Mouse (Mus musculus): ENCODE data around the gene Prcd. TPM values are rescaled to one million over a fixed set of nuclear protein-coding genes. Genes with fewer than 3 reads are reported as not detected.

The Prcd gene
- total RNA-seq, 1 experiment: 2.0 TPM

DNA sequence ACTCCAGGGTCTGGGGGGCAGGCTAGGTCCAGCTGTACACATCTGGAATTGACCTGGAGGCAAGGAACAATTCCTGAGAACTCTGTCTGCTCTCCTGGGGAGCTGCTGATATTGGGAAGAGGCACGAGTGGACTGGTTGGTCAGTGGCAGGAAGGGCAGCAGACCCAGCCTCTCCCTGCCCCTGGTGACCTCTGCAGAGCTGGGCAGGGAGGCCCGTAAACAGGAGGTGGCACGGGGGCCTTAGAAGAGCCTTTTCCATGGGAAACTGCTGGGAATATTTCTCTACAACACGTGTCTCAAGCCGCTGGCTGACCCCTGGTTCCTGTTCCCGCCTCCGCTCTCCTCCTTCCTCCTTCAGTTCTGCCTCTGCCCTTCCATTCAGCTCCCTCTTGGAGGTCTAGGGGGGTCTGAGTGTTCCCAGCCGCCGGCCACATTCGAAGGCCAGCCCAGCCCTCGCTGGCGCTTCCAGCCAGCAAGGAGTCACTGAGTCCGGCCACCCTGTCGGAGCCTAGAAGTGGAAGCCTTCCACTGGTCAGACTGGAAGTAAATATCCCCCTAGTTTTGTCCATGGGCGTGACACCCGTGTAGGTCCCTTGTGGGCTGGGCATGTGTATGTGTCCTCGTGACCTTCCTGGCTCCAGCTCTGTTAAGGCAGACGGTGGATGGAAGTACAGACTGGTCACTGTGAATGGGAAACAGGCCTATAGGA is 5.0 kb upstream of the Prcd start:
- no peak for TF ChIP-seq HCFC1 (IDR thresholded peaks at IDR 0.05; ENCODE audit: borderline replicate concordance, insufficient read depth, low read length)
- TF ChIP-seq ZNF384 (IDR thresholded peaks at IDR 0.05; ENCODE audit: low read depth, low read length): no peak
- no peak for TF ChIP-seq ZC3H11A (IDR thresholded peaks at IDR 0.05; ENCODE audit: borderline replicate concordance, low read depth, low read length)
- no peak for TF ChIP-seq CHD2 (IDR thresholded peaks at IDR 0.05; ENCODE audit: low read depth, low read length)
- TF ChIP-seq MAFK (IDR thresholded peaks at IDR 0.05; ENCODE audit: insufficient read depth, low read depth, low read length): no peak
- Histone ChIP-seq H3K9ac (ENCODE audit: insufficient read depth, low read depth, low read length, poor library complexity, severe bottlenecking) (no peak overlapping the region), H3K27ac (ENCODE audit: insufficient read depth, low read depth, low read length, poor library complexity, severe bottlenecking) (no peak overlapping the region), H3K4me3 (ENCODE audit: insufficient read depth in 1 of 2, low read depth in 1 of 2, low read length in 2 of 2, poor library complexity in 1 of 2, severe bottlenecking in 1 of 2) (no peak overlapping the region), H3K9me3 (ENCODE audit: control insufficient read depth, insufficient read depth, low read depth, low read length) (no peaks in the 10 kb centered on the region), H3K36me3 (ENCODE audit: control insufficient read depth, insufficient read depth, low read length, poor library complexity, severe bottlenecking) (no peaks in the 10 kb centered on the region), H3K4me1 (ENCODE audit: control insufficient read depth in 2 of 2, insufficient read depth in 2 of 2, low read length in 2 of 2, poor library complexity in 1 of 2) (peaks cover 0 to 13% of the 10 kb centered on the region in 2 experiments; a peak in 1 of 4 replicates)
- DNase-seq (ENCODE audit: low read depth, low spot score): no peak
- in situ Hi-C loops (cut with MboI; ENCODE audit: low sequenced_read_pairs in 2 of 2, unreplicated experiment in 2 of 2): loop anchor here (10.0 to 25.0 kb wide), 2 partner anchors 164 to 166 kb away; no protein-coding TSS in a partner anchor

DNA sequence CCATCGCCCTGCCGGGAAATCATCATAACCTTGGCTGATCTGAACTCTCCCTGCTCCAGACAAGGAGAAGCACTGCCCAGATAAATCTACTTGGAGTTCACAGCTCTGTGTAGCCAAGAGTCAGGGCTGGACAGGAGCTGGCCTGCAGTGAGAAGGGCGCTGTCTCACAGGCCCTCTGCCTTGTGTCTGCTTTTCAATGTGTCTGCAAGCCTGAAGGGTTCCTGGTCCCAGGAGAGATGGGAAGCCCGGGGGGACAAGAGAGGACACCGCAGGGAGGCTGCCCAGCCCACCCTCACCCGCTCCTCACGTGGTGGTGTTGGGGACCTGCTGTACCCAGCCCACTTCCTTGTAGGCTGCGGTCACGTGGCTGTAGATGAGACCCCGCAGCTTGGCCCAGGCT is 4.4 kb upstream of the Prcd start:
- H3K27ac ChIP-seq (ENCODE audit: insufficient read depth, low read depth, low read length, poor library complexity, severe bottlenecking): no peak overlapping the region
- H3K36me3 ChIP-seq (ENCODE audit: control insufficient read depth, insufficient read depth, low read length, poor library complexity, severe bottlenecking): no peaks in the 10 kb centered on the region
- no peak overlapping the region for H3K9ac ChIP-seq (ENCODE audit: insufficient read depth, low read depth, low read length, poor library complexity, severe bottlenecking)
- H3K4me1 ChIP-seq (ENCODE audit: control insufficient read depth in 2 of 2, insufficient read depth in 2 of 2, low read length in 2 of 2, poor library complexity in 1 of 2): peaks cover 0 to 9% of the 10 kb centered on the region in 2 experiments; a peak in 1 of 4 replicates
- in situ Hi-C loops (cut with MboI; ENCODE audit: low sequenced_read_pairs in 2 of 2, unreplicated experiment in 2 of 2): loop anchor here (10.0 to 25.0 kb wide), 2 partner anchors 163 to 166 kb away; no protein-coding TSS in a partner anchor
- no peaks in the 10 kb centered on the region for H3K9me3 ChIP-seq (ENCODE audit: control insufficient read depth, insufficient read depth, low read depth, low read length)
- no peak for DNase-seq (ENCODE audit: low read depth, low spot score)
- H3K4me3 ChIP-seq (ENCODE audit: insufficient read depth in 1 of 2, low read depth in 1 of 2, low read length in 2 of 2, poor library complexity in 1 of 2, severe bottlenecking in 1 of 2): no peak overlapping the region
- no peak for TF ChIP-seq CHD2 (IDR thresholded peaks at IDR 0.05; ENCODE audit: low read depth, low read length)
- TF ChIP-seq ZC3H11A (IDR thresholded peaks at IDR 0.05; ENCODE audit: borderline replicate concordance, low read depth, low read length): no peak
- TF ChIP-seq HCFC1 (IDR thresholded peaks at IDR 0.05; ENCODE audit: borderline replicate concordance, insufficient read depth, low read length): no peak
- TF ChIP-seq ZNF384 (IDR thresholded peaks at IDR 0.05; ENCODE audit: low read depth, low read length): no peak
- TF ChIP-seq MAFK (IDR thresholded peaks at IDR 0.05; ENCODE audit: insufficient read depth, low read depth, low read length): no peak

DNA sequence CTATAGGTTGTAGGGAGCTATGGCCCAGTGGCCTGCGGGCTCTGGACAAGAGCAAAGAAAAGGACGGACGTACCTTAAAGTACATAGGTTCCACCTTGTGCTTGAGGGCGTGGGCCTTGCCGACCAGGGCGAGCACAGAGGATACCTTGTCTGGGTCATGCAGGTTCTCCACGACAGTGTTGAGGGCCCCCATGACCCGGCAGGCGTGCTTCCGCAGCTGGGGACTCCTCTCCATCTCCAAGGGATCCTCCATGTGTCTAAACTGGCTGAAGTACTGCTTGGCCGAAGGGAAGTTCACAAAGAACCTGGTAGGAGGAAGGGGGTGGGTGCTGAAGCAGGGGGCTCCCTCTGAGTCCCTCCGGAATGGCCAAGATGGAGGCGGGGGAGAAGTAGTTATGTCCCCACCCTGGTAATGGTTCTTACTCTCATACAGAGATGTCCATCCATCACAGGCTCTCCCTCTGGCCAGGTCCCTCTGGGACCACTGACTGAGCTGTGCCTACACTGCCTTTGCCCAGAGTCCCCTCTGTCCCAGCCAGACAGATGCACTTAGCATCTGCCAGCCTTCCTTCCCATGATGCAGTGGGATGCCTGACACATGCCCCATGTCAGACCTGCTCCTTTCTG is 3.5 kb upstream of the Prcd start:
- Histone ChIP-seq H3K27ac (ENCODE audit: insufficient read depth, low read depth, low read length, poor library complexity, severe bottlenecking) (no peak overlapping the region), H3K9ac (ENCODE audit: insufficient read depth, low read depth, low read length, poor library complexity, severe bottlenecking) (no peak overlapping the region), H3K36me3 (ENCODE audit: control insufficient read depth, insufficient read depth, low read length, poor library complexity, severe bottlenecking) (no peaks in the 10 kb centered on the region), H3K4me1 (ENCODE audit: control insufficient read depth in 2 of 2, insufficient read depth in 2 of 2, low read length in 2 of 2, poor library complexity in 1 of 2) (peaks cover 0 to 13% of the 10 kb centered on the region in 2 experiments; a peak in 1 of 4 replicates), H3K9me3 (ENCODE audit: control insufficient read depth, insufficient read depth, low read depth, low read length) (no peaks in the 10 kb centered on the region), H3K4me3 (ENCODE audit: insufficient read depth in 1 of 2, low read depth in 1 of 2, low read length in 2 of 2, poor library complexity in 1 of 2, severe bottlenecking in 1 of 2) (no peak overlapping the region)
- DNase-seq (ENCODE audit: low read depth, low spot score): no peak
- TF ChIP-seq ZNF384 (IDR thresholded peaks at IDR 0.05; ENCODE audit: low read depth, low read length) (no peak), MAFK (IDR thresholded peaks at IDR 0.05; ENCODE audit: insufficient read depth, low read depth, low read length) (no peak), CHD2 (IDR thresholded peaks at IDR 0.05; ENCODE audit: low read depth, low read length) (no peak)
- in situ Hi-C loops (cut with MboI; ENCODE audit: low sequenced_read_pairs in 2 of 2, unreplicated experiment in 2 of 2): loop anchor here (10.0 to 25.0 kb wide), 2 partner anchors 162 to 165 kb away; no protein-coding TSS in a partner anchor

DNA sequence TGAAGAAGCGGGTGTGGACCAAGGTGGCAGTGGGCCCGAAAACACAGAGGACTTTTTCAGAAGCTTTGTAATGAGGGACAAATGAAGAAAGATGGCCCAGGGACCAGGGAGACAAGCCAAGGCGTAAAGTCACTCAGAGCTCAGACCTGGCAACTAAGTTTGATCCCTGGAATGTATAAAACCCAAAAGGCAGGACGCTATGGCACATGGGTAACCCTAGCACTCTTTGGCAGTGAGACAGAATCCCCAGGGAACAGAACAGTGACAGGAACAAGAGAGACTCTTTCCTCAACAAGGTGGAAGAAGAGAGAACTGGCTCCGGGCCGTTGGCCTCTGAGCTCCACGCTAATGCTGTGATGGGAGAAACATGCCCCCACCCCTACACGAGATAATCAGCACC is 2.5 kb upstream of the Prcd start:
- TF ChIP-seq MAFK (IDR thresholded peaks at IDR 0.05; ENCODE audit: insufficient read depth, low read depth, low read length) (no peak), ZC3H11A (IDR thresholded peaks at IDR 0.05; ENCODE audit: borderline replicate concordance, low read depth, low read length) (no peak), HCFC1 (IDR thresholded peaks at IDR 0.05; ENCODE audit: borderline replicate concordance, insufficient read depth, low read length) (no peak), ZNF384 (IDR thresholded peaks at IDR 0.05; ENCODE audit: low read depth, low read length) (no peak), CHD2 (IDR thresholded peaks at IDR 0.05; ENCODE audit: low read depth, low read length) (no peak)
- no peak overlapping the region for H3K4me3 ChIP-seq (ENCODE audit: insufficient read depth in 1 of 2, low read depth in 1 of 2, low read length in 2 of 2, poor library complexity in 1 of 2, severe bottlenecking in 1 of 2)
- no peak for DNase-seq (ENCODE audit: low read depth, low spot score)
- no peaks in the 10 kb centered on the region for H3K36me3 ChIP-seq (ENCODE audit: control insufficient read depth, insufficient read depth, low read length, poor library complexity, severe bottlenecking)
- no peaks in the 10 kb centered on the region for H3K9me3 ChIP-seq (ENCODE audit: control insufficient read depth, insufficient read depth, low read depth, low read length)
- H3K27ac ChIP-seq (ENCODE audit: insufficient read depth, low read depth, low read length, poor library complexity, severe bottlenecking): no peak overlapping the region
- peaks cover 0 to 10% of the 10 kb centered on the region in 2 experiments; a peak in 1 of 4 replicates for H3K4me1 ChIP-seq (ENCODE audit: control insufficient read depth in 2 of 2, insufficient read depth in 2 of 2, low read length in 2 of 2, poor library complexity in 1 of 2)
- in situ Hi-C loops (cut with MboI; ENCODE audit: low sequenced_read_pairs in 2 of 2, unreplicated experiment in 2 of 2): no loop called here
- H3K9ac ChIP-seq (ENCODE audit: insufficient read depth, low read depth, low read length, poor library complexity, severe bottlenecking): no peak overlapping the region
